Mouse (Mus musculus): ENCODE measurements around the gene Nipsnap2.

DNA sequence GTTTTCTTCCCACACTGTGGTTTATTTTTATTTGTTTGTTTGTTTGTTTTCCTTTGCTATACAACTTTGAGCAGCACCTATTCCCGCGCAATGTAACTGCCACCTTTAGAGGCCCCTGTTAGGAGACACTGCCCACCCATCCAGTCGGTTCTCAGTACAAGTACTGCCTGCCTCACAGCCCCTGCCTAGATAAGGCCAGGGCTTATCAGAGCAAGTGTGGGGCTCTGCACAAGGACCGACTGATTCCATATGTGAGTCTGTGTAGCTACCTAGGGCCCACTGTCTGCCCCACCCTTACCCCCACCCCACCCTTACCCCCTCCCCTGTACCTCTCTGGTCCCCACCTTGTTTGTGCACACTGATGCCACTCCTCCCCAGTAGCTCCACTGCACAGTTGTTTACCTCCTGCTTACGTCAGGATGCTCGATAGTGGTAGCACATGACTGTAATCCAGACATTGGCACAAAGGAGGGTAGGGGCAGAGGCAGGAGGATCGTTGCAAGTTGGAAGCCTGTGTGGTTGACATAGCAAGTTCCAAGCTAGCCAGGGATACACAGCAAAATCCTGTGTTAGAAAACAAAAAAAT, 18.1 kb downstream of the Nipsnap2 start:
- no peak for TF ChIP-seq CTCF (IDR thresholded peaks at IDR 0.05; ENCODE audit: low read depth)
- no peak for TF ChIP-seq EP300 (IDR thresholded peaks at IDR 0.05; ENCODE audit: low read depth)

Data from liver, postnatal 0 days (tissue).